11 mouse cellular contexts compared by ENCODE assay signal in the genomic region with DNA sequence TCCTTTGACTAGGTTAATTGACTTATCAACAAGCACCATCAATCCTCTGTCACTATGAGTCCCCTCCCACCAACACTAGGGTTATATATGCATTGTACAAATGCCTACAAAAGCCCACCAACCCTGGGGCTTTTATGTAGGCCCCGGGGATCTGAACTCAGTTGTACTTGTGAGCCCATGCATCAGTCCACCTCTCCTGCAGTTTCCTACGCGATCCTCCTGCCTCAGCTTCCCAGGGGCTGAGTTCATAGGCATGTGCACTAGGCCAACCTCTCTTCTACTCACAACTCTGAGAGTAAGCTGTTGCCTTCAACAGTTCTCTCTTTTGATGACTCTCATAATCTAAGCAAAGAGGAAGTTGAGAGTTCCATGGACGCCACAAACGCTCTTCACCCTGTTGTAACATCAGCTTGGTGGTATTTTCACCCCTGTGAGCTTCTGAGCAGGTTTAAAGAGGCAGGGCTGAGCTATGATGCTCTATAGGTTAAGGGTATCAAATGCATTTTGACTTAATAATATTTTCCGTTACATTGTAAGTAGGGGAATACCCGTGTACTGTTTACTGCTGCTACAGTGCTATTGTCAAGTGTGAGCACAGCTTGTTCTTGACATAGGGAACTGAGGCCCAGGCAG. TPM values are rescaled to one million over a fixed set of nuclear protein-coding genes. Genes with fewer than 3 reads are reported as not detected.
DNase-seq lines count a peak whose midpoint lies in the region; ATAC-seq and TF ChIP-seq lines count a peak whose summit lies in the region.
"Had no signal": no experiment of that assay in that cellular context is flagged by ENCODE, and none has a peak within 500 bp of the region (broad histone marks: within the 10 kb centered on the region; RNA-seq: fewer than 3 reads in every experiment).

No protein-coding gene starts in this region.

- H3K36me3 ChIP-seq in heart, embryonic 13.5 days, result no peaks in the 10 kb centered on the region
- no peaks in the 10 kb centered on the region for H3K36me3 ChIP-seq in myocyte (ENCODE audit: control insufficient read depth, insufficient read depth)
- no peaks in the 10 kb centered on the region for H3K36me3 ChIP-seq in forebrain, embryonic 14.5 days (ENCODE audit: control insufficient read depth, insufficient read depth, low read length)
- H3K36me3 ChIP-seq: limb, embryonic 13.5 days; midbrain, embryonic 10.5 days had no signal

- peaks cover 65% of the 10 kb centered on the region for H3K4me1 ChIP-seq in heart, embryonic 13.5 days
- no peaks in the 10 kb centered on the region for H3K4me1 ChIP-seq in forebrain, embryonic 14.5 days (ENCODE audit: control insufficient read depth, insufficient read depth, low read length)

- H3K27me3 ChIP-seq in heart, embryonic 13.5 days (replicated peaks), result no peaks in the 10 kb centered on the region
- no peaks in the 10 kb centered on the region for H3K27me3 ChIP-seq in myocyte (ENCODE audit: control insufficient read depth, insufficient read depth, insufficient read length)
- H3K27me3 ChIP-seq in forebrain, embryonic 14.5 days (replicated peaks; ENCODE audit: control insufficient read depth, insufficient read depth, low read length), result no peaks in the 10 kb centered on the region
- H3K27me3 ChIP-seq: limb, embryonic 13.5 days had no signal

- no peak overlapping the region for H3ac ChIP-seq in myocyte (ENCODE audit: control insufficient read depth, insufficient read length)

- no peak overlapping the region for H3K9ac ChIP-seq in heart, embryonic 13.5 days
- no peak overlapping the region for H3K9ac ChIP-seq in forebrain, embryonic 14.5 days (ENCODE audit: low read length)
- H3K9ac ChIP-seq: limb, embryonic 13.5 days had no signal

- no peaks in the 10 kb centered on the region for H3K79me2 ChIP-seq in myocyte (ENCODE audit: control insufficient read depth, insufficient read depth)

- H3K9me3 ChIP-seq in heart, embryonic 13.5 days, result no peaks in the 10 kb centered on the region
- no peaks in the 10 kb centered on the region for H3K9me3 ChIP-seq in forebrain, embryonic 14.5 days (replicated peaks; ENCODE audit: control insufficient read depth, low read length)
- H3K9me3 ChIP-seq: limb, embryonic 13.5 days; midbrain, embryonic 10.5 days had no signal

- H3K4me3 ChIP-seq in heart, embryonic 13.5 days, result no peak overlapping the region
- no peak overlapping the region for H3K4me3 ChIP-seq in myocyte
- no peak overlapping the region for H3K4me3 ChIP-seq in forebrain, embryonic 14.5 days (ENCODE audit: low read depth, low read length)
- H3K4me3 ChIP-seq: limb, embryonic 13.5 days; midbrain, embryonic 10.5 days had no signal

- H3K4me2 ChIP-seq in heart, embryonic 13.5 days, result no peak overlapping the region
- H3K4me2 ChIP-seq in myocyte (ENCODE audit: low read depth), result peak overlapping the region; percentile 8
- H3K4me2 ChIP-seq in forebrain, embryonic 14.5 days (ENCODE audit: low read length), result no peak overlapping the region
- H3K4me2 ChIP-seq: limb, embryonic 13.5 days had no signal

- WGBS in heart, embryonic 13.5 days, result 83% methylated on average over 7 of the region's 7 CpGs
- WGBS in forebrain, embryonic 14.5 days, result 93% methylated on average over 7 of the region's 7 CpGs

- DNase-seq in heart, adult 8-10 months (ENCODE audit: low spot score), result no peak
- peak; percentile 80 for DNase-seq in CD4-positive helper T cell, adult 2 months (ENCODE audit: low read depth, low spot score)
- no peak for DNase-seq in forebrain, embryonic 14.5 days (ENCODE audit: low spot score)
- no peak for DNase-seq in lung, postnatal 25 days (ENCODE audit: low spot score)
- DNase-seq: cerebellum, adult 8-10 months had no signal

- TF ChIP-seq POLR2A in myocyte (IDR thresholded peaks at IDR 0.05; ENCODE audit: insufficient read length, low read depth), result no peak

- H3K27ac ChIP-seq in heart, embryonic 13.5 days (replicated peaks), result peak overlapping the region; percentile 87
- no peak overlapping the region for H3K27ac ChIP-seq in forebrain, embryonic 14.5 days (ENCODE audit: low read depth, low read length)
- H3K27ac ChIP-seq: limb, embryonic 13.5 days; midbrain, embryonic 10.5 days had no signal

- no peak for ATAC-seq in heart, embryonic 13.5 days (ENCODE audit: extremely low read depth, insufficient number of reproducible peaks, low FRiP score, low TSS enrichment)
- ATAC-seq in common myeloid progenitor, adult 5-6 weeks (replicated peaks; ENCODE audit: low read depth, poor library complexity, severe bottlenecking), result peak; percentile 30
- no peak for ATAC-seq in forebrain, embryonic 14.5 days
- no peak for ATAC-seq in frontal cortex, adult (ENCODE audit: low TSS enrichment)

TF ChIP-seq in myocyte, 11 proteins besides CTCF, POLR2A, EP300 and RAD21:
- no peak for TF ChIP-seq SRF (IDR thresholded peaks at IDR 0.05; ENCODE audit: control insufficient read depth, insufficient read length, low read depth)
- no peak for TF ChIP-seq TCF12 (IDR thresholded peaks at IDR 0.05; ENCODE audit: insufficient read depth, poor library complexity, severe bottlenecking)
- TF ChIP-seq CEBPB (IDR thresholded peaks at IDR 0.05; ENCODE audit: insufficient read depth, poor library complexity, severe bottlenecking), result no peak
- no peak for TF ChIP-seq REST (IDR thresholded peaks at IDR 0.05; ENCODE audit: insufficient read depth, insufficient read length)
- no peak for TF ChIP-seq TCF3 (IDR thresholded peaks at IDR 0.05; ENCODE audit: insufficient read length, low read depth)
- no peak for TF ChIP-seq MYOG (IDR thresholded peaks at IDR 0.05; ENCODE audit: control insufficient read depth in 1 of 3, insufficient read depth in 1 of 3, insufficient read length in 2 of 3, low read depth in 2 of 3)
- no peak for TF ChIP-seq USF1 (IDR thresholded peaks at IDR 0.05; ENCODE audit: low read depth)
- no peak for TF ChIP-seq POLR2AphosphoS2 (IDR thresholded peaks at IDR 0.05; ENCODE audit: insufficient read length, low read depth)
- no peak for TF ChIP-seq MAX (IDR thresholded peaks at IDR 0.05; ENCODE audit: low read depth)
- no peak for TF ChIP-seq E2F4 (IDR thresholded peaks at IDR 0.05; ENCODE audit: insufficient read depth)
- no peak for TF ChIP-seq MYOD1 (IDR thresholded peaks at IDR 0.05; ENCODE audit: control insufficient read depth in 1 of 3, insufficient read length in 2 of 3, low read depth in 2 of 3)

RNA-seq across cellular contexts. Expression of gene Ergic1, which starts 29.8 kb away (rescaled TPM):
- 103 and 121 TPM in 2 replicates for polyA plus RNA-seq in heart, embryonic 13.5 days (2015; fragmentation: Nextera tagmentation; extraction: Ambion mirVana)
- total RNA-seq in heart, adult 8-10 months (2022), result 10 to 100 TPM; 52.7 to 57.9 (median 55.4) TPM
- total RNA-seq in common myeloid progenitor, adult 5-6 weeks (2017), result 44.6 and 46.9 TPM in 2 replicates
- 102 TPM for polyA plus RNA-seq in myocyte (2012; fragmentation: generic; extraction: Trizol)
- polyA plus RNA-seq in forebrain, embryonic 14.5 days (2014; fragmentation: Nextera tagmentation; extraction: Ambion mirVana), result 126 and 134 TPM in 2 replicates

RNA-seq across cellular contexts. Expression of gene Dusp1, which starts 30.4 kb away (rescaled TPM):
- polyA plus RNA-seq in heart, embryonic 13.5 days (2015; fragmentation: Nextera tagmentation; extraction: Ambion mirVana), result 32.8 and 33.1 TPM in 2 replicates
- 10 to 100 TPM; 51.1 to 75.8 (median 59.4) TPM for total RNA-seq in heart, adult 8-10 months (2022)
- total RNA-seq in common myeloid progenitor, adult 5-6 weeks (2017), result 73.2 and 84.6 TPM in 2 replicates
- 11.6 TPM for polyA plus RNA-seq in myocyte (2012; fragmentation: generic; extraction: Trizol)
- 58.4 and 66.0 TPM in 2 replicates for polyA plus RNA-seq in forebrain, embryonic 14.5 days (2014; fragmentation: Nextera tagmentation; extraction: Ambion mirVana)
